Mouse (Mus musculus): ENCODE data around the gene Serpina3m. TPM values are rescaled to one million over a fixed set of nuclear protein-coding genes. Genes with fewer than 3 reads are reported as not detected.
"Not testable (repeated sequence)": the region's sequence is repeated elsewhere in the genome, so short reads cannot be mapped to it uniquely, and the experiment has no call there.

The Serpina3m gene
- total RNA-seq, 2 experiments from 2014 or later = 0.59 TPM; not detected in 1

GRCm38 (mm10) chr12:104391057-104391456, 52.8 kb downstream of the Serpina3m start:
- DNase-seq = not testable (repeated sequence)

GRCm38 (mm10) chr12:104403968-104404367, 65.7 kb downstream of the Serpina3m start:
- no peak for DNase-seq

- DNase-seq = peak; percentile 11
Observed at GRCm38 (mm10) chr12:104406454-104406885, 68.2 kb downstream of the Serpina3m start, which contains the start of gene Serpina3n. Serpina3n (plus strand) TSS chr12:104406729.

GRCm38 (mm10) chr12:104412507-104412906, 74.2 kb downstream of the Serpina3m start:
- no peak for DNase-seq

- DNase-seq = no peak
Observed at GRCm38 (mm10) chr12:104414576-104414975, 76.3 kb downstream of the Serpina3m start.

GRCm38 (mm10) chr12:104415625-104416315, 77.5 kb downstream of the Serpina3m start:
- peak; percentile 42 for DNase-seq

- DNase-seq = peak; percentile 34
Observed at GRCm38 (mm10) chr12:104418340-104419135, 80.3 kb downstream of the Serpina3m start.

- DNase-seq = no peak
Observed at GRCm38 (mm10) chr12:104419136-104419462, 80.8 kb downstream of the Serpina3m start.

- DNase-seq = no peak
Observed at GRCm38 (mm10) chr12:104422615-104423392, 84.5 kb downstream of the Serpina3m start.

- no peak for DNase-seq
Observed at GRCm38 (mm10) chr12:104425591-104425990, 87.3 kb downstream of the Serpina3m start.

- no peak for DNase-seq
Observed at GRCm38 (mm10) chr12:104426915-104427314, 88.6 kb downstream of the Serpina3m start.

GRCm38 (mm10) chr12:104431359-104431758, 93.1 kb downstream of the Serpina3m start:
- no peak for DNase-seq

- no peak for DNase-seq
Observed at GRCm38 (mm10) chr12:104433214-104433613, 94.9 kb downstream of the Serpina3m start.

GRCm38 (mm10) chr12:104433951-104434735, 95.9 kb downstream of the Serpina3m start:
- no peak for DNase-seq

- peak; percentile 65 for DNase-seq
Observed at GRCm38 (mm10) chr12:104440087-104440760, 101.9 kb downstream of the Serpina3m start.

GRCm38 (mm10) chr12:104443716-104444115, 105.4 kb downstream of the Serpina3m start:
- no peak for DNase-seq

Other genes starting within 250 kb of the Serpina3m start
- not detected for gene Serpina5, start 237.4 kb upstream of the Serpina3m start, total RNA-seq (2021)
- not detected for gene Serpina3a, start 225.8 kb upstream of the Serpina3m start, total RNA-seq (2021)
- gene Serpina3b, start 210.5 kb upstream of the Serpina3m start, total RNA-seq (2021) = not detected
- gene Serpina3c, start 184.6 kb upstream of the Serpina3m start, total RNA-seq (2021) = 1 to 10 TPM in 1 of 2 experiments, under 1 TPM in 1; 0.72 to 6.2 TPM
- gene Serpina3f, start 123.9 kb upstream of the Serpina3m start, total RNA-seq (2021) = not detected
- not detected for gene Serpina3g, start 102.2 kb upstream of the Serpina3m start, total RNA-seq (2021)
- not detected for gene Serpina3i, start 75.4 kb upstream of the Serpina3m start, total RNA-seq (2021)
- gene Serpina3j, start 23.9 kb upstream of the Serpina3m start, total RNA-seq (2021) = not detected
- under 1 TPM; 0.13 to 0.62 TPM for gene Serpina3k, start within 50 bp of the Serpina3m start, total RNA-seq (2021)
- 10 to 100 TPM in 1 of 2 experiments, 1 to 10 TPM in 1; 2.4 to 14.9 TPM for gene Serpina3n, start 68.2 kb downstream of the Serpina3m start, total RNA-seq (2021)
- under 1 TPM in 1 of 2 experiments, not detected in 1; 0.20 TPM for gene Gsc, start 134.8 kb downstream of the Serpina3m start, total RNA-seq (2021)

All from gastrocnemius, postnatal 25 days (tissue).